Mouse (Mus musculus) neutrophil, adult 83 days (primary cell): ENCODE measurements around the gene Gif. TPM values are rescaled to one million over a fixed set of nuclear protein-coding genes. Genes with fewer than 3 reads are reported as not detected.

Experiments
- total RNA-seq, 2 experiments: library from RNA; stranded (reverse); gene quantifications; one replicate each; pipeline ENCODE4 v1.2.4; 2023

Gif gene
- not detected for total RNA-seq

GRCm38 (mm10) chr19:11747298-11747697 lies at the start of gene Gif:
Gif (plus strand) TSS chr19:11747554.

GRCm38 (mm10) chr19:11770205-11770892 lies 23.0 kb downstream of the Gif start, which contains the start of gene Mrpl16:
Mrpl16 (plus strand) TSS chr19:11770391.

Other genes starting within 250 kb of the Gif start
- 10 to 100 TPM; 28.8 to 34.3 TPM for gene Ms4a6b, start 231.0 kb upstream of the Gif start, total RNA-seq
- gene Ms4a4d, start 210.8 kb upstream of the Gif start, total RNA-seq, result not detected
- gene Ms4a6d, start 142.7 kb upstream of the Gif start, total RNA-seq, result 10 to 100 TPM in 1 of 2 experiments, 1 to 10 TPM in 1; 9.6 to 10.9 TPM
- gene Ms4a2, start 123.8 kb upstream of the Gif start, total RNA-seq, result 1 to 10 TPM; 6.4 to 9.2 TPM
- gene Ms4a3, start 106.7 kb upstream of the Gif start, total RNA-seq, result 100 to 1,000 TPM in 1 of 2 experiments, 10 to 100 TPM in 1; 96.9 to 111 TPM
- not detected for gene Oosp2, start 87.0 kb upstream of the Gif start, total RNA-seq
- 1 to 10 TPM in 1 of 2 experiments, under 1 TPM in 1; 0.96 to 1.2 TPM for gene Oosp1, start 56.4 kb upstream of the Gif start, total RNA-seq
- gene Oosp3, start 50.5 kb upstream of the Gif start, total RNA-seq, result not detected
- 10 to 100 TPM; 16.7 to 17.2 TPM for gene Mrpl16, start 22.8 kb downstream of the Gif start, total RNA-seq
- 10 to 100 TPM; 17.4 to 18.8 TPM for gene Stx3, start 71.8 kb downstream of the Gif start, total RNA-seq
- gene Olfr1417, start 91.7 kb downstream of the Gif start, total RNA-seq, result not detected
- not detected for gene Olfr1418, start 113.5 kb downstream of the Gif start, total RNA-seq
- not detected for gene Olfr1419, start 127.6 kb downstream of the Gif start, total RNA-seq
- not detected for gene Olfr1420, start 139.0 kb downstream of the Gif start, total RNA-seq
- 10 to 100 TPM; 29.7 to 36.8 TPM for gene Patl1, start 164.8 kb downstream of the Gif start, total RNA-seq
- gene Osbp, start 218.4 kb downstream of the Gif start, total RNA-seq, result 10 to 100 TPM; 44.2 to 44.7 TPM